Mouse (Mus musculus) bone marrow macrophage, adult 2 months (primary cell): ENCODE measurements around the gene Kmt2a.

ENCODE experiments used
- CTCF ChIP-seq: IDR thresholded peaks from 2 replicates; pipeline ENCODE4 v1.5.1; 2012; ENCODE audit warnings: low read depth, mild to moderate bottlenecking, low read length, moderate library complexity
- POLR2A ChIP-seq: IDR thresholded peaks from 2 replicates; pipeline ENCODE4 v1.6.1; 2012; ENCODE audit warnings: mild to moderate bottlenecking, low read depth, low read length, borderline replicate concordance

- TF ChIP-seq CTCF (no peak), POLR2A (no peak)
Measured at GRCm38 (mm10) chr9:44792842-44793241, 88.3 kb downstream of the Kmt2a start.
